Mouse (Mus musculus) c-Kit-positive CD71-positive TER-119-positive erythroid progenitor cells, embryonic 14.5 days (primary cell): Measurements from ENCODE around the gene Gm20716.

Experiments used
- DNase-seq: peaks from one replicate; pipeline ENCODE4 v3.0.0-alpha.2; 2013; ENCODE audit warnings: low spot score

Gene Gm20716

DNA sequence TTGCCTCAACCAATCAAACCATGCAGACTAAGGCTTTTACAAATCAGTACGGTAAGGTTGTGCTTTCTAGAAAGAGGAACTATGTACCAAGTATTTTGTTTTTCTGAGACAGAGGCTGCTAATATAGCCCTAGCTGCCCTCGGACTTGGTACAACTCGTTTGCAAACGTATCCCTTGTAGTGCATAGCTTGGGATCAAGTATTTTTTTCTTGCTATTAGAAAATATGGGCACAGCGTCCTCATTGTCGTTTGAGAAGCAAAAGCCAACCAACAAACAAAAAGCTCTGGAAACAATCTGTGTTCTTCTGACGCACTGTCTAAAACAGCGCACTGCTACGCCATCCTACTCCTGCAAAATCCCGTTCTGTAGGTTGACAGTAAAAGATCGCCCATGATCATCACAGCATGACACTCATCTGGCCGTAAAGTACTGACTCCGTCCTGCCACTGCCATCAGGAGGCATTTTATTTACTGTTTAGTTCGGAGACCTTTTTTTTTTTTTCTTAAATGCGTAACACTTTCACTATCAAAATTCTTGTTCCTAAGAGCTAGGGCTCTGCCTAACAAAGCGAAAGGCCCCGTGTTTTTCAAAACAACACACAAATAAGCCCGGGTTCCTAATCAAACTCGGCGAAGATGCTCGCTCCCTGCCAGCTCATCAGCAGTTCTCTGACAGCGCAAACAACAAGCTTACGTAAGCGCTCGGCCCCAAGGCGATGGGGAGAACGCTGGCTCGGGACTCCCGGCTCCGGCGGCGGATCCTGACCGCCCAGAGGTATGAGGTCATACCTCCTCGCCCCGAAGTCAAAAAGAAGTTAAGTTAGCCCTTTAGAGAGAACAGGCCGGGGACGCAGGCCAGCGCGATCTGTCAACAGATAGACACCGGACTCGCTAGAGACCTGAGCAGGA is 793 bp downstream of the Gm20716 start:
- peak; percentile 44 for DNase-seq

DNA sequence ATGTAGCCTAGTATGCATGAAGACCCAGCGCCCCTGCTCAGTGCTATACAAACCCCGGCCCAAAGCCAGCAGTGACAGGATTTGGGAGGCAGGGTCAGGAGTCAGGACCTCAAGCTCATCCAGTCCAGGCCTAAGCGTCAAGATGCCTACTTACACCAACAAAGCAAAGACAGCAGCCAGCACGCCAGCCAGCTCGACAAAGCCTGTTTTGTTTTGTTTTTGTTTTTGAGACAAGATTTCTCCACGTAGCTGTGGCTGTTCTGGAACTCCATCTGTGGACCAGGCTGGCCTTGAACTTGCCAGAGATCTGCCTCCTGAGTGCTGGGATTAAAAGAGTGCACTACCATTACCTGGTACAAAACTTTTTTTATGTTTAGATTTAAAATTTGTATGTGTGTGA is 6.8 kb downstream of the Gm20716 start:
- no peak for DNase-seq

DNA sequence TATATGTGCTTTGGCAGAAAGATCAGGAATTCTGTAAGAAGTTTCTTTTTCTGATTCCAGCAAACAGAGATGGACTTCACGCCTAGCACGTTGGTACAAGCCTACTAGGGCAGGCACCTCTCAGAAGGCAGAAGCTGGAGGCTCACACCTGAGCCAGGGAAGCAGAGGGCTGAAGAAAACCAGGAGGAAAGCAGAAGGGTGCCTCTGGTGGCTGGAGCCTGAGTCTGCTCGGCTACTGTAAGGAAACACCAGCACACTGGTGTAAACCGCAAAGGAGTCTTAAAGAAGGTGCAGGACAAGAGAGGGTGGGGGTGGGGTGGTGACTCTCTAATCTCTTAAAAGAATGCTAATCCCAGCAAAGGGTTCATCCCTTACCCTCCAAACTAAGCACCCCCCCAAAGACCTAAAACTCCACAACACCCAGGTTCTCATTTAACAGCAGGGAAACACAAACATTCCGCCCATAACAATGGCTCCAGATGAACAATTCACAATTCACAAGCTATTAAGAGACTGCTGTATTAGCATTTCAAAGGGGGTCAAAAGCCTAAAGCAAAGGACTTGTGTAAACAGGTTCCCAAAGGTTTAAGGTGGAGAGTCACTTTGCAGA is 16.3 kb downstream of the Gm20716 start:
- no peak for DNase-seq

DNA sequence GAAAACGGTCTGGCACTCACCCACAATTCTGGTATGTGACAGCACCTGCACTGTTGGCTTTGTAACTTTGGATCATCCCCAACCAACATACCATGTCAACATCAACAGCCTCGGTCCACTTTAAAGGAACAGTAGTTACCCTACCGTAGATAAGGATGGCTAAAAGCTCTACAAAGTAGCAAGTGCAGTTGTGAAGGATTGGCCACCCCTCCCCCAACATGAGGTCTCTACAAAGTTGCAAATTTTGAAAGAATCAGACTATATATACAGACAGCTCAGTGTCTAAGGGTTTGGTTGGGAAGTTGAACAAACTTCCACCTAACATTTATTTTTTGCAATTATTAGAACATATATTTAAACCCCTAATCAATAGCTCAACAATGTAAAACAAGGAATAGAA is 22.3 kb downstream of the Gm20716 start:
- DNase-seq = no peak

DNA sequence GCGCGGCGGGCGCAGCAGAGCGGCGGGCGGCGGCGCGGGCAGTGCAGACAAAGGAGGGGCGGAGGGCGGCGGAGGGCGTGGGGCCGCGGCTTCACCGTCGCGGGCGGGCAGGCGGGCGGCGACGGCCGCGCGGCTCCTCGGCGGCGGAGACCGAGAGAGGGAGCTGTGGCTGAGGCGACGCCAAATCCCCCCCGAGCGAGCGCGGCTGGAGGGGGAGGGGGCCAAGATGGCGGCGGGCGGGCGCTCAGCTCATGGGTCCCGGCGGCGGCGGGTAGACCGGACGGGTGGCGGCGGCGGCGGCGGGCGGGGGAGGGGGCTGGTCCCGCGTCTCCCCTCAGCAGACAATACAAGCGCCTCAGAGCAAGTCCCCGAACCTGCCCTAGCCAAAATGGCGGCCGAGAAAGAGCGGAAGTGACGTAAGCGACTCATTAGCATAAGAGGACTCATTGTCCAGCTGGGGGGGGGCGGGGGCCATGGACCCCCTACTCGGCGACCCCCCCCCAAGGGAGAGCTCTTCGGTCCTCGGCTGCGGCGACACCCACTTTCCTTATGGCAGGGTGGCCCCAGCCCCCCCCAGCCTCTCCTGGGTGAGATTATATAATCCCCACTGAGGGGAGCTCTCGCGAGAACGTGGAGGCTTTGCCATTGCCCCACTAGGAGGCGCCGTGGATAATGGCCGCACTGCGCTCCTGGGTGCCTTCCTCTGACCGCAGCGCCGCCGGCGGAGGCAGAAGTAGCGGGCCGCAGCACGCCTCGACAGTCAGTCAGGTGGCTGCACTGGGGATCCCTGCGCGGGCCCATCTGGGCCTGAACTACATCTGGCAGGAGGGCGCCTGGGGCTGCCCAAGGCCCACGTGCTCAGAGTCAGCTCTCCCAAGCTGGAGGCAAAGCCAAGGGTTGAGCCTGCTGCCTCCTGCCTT is 23.2 kb downstream of the Gm20716 start, which contains the start of gene Adnp:
Gene Adnp, minus strand, starts transcription at position 388 of the 920 bp plus-strand sequence.
- peak; percentile 93 for DNase-seq

DNA sequence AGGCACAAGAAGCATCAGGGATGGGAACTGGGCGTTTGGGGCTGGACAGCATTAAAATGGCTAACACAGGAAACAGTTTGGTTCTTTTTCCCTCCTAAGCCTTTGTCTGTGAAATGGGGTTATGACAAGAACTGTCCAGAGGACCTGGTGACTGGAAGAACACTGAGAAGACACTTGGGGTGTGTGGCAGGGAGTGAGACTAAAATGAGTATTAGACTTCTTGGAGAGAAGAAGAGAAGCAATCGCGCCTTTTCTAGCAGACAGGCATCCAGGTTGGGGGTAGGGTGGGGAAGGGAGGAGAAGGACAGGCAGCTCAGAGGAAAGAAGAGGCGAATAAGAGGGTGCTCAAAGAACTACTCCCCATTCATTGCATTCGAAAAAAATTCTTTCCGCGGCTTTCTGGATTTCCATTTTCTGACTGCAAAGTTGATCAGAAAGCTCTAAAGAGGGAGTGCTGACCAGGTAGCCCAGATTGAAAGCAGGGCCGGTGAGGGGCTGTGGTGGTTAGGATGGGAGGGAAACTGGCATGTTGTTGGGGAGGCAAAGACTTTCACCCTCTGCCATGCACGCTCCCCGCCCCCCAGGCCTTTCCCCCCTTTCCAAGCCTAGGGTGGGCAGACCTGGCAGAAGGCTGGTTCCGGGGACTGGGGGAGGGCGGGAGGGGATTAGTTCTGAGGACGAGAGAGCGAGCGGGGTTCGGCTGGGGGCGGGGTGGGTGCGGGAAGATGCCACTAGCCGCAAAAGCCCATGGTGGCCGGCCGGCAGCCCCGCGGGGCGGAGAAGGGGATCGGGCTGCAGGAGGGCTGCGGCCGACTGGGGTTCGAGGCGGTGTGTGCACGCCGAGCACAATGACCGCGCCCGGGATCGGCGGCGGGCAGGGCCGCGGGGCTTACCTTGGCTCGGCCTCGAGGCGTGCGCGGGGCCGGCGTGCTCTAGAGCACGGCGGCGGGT is 24.2 kb downstream of the Gm20716 start:
- DNase-seq = no peak

DNA sequence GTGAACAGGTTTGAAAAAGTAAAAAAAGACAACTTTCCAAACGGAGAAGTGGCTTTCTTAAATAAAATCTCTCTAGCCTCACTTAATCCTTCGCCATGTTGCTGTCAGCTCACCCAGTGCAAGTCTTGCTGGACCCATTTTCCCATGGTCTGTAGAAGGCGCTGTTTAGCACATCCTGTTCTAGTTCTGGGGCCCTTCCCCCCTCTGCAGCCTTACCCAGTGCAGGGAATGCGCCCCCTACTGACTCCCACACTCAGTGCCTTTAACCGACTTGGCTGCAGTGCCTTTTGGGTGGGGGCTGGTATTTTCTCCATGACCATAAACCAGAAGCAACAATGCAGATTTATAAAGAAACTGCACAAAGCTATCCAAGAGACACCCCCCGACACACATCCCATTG is 24.9 kb downstream of the Gm20716 start:
- peak; percentile 92 for DNase-seq

DNA sequence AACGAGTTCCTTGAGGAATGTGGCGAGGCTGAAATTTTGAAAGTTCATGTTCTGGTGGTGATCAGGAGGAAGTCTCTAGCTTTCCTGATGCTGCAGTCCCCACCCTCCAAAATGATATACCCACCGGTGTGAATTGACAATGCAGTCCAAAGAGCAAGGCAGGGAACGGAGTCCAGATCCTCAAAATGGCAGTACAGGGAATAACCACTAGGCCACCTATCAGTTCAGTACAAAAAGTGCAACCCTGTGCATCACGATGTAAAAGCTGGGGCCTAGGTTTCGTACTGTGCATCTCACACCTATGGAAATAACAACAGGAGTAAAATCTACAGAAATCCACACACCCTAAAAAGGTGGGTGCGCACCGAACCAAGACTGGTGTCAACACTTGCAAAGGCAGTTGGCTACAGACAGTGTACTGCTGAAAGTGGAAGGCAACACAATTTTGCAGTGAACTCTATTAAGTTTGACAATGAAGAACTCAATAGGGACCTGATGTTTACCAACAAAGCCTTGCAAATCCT is 25.6 kb downstream of the Gm20716 start:
- no peak for DNase-seq

DNA sequence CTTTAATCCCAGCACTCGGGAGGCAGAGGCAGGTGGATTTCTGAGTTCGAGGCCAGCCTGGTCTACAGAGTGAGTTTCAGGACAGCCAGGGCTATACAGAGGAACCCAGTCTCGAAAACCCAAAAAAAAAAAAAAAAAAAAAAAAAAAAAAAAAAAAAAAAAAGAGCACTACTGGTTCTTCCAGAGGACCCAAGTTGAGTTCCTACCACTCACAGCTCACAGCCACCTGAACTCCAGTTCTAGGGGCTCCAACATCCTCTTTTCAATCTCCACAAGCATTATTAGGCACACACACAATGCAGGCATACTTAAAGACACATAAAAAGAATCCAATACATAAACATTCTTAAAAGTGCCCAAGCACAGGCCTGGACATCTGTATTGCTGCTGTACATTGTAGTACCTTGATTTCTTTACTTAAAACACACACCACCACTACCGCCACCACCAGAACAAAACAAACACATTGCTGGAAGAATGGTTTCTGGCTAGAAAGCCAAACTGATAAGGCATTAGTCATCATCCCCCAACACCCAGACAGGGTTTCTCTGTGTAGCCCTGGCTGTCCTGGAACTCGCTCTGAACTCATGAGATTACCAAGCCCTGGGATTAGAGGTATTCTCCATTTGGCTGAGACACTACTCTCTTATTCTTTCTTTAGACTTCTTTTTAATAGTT is 30.0 kb downstream of the Gm20716 start:
- DNase-seq = peak; percentile 18

DNA sequence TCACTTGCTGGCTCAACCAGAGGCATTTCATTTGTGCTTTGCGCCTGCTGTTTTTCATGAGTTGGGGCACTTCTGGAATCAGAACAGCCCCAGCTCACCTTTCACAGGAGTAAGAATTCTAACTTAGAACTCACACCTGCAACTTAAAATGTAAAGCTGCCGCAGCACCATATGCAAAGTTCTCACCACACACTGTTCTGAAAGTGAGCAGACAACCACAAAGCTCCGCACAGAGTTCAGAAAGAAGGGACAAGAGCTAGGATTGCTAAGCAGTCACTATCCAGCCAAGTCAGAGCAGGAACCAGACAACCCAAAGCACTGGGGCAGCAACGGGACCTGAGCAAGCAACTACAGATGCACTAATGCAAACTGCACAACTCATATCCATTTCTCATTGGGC is 30.7 kb downstream of the Gm20716 start:
- no peak for DNase-seq

DNA sequence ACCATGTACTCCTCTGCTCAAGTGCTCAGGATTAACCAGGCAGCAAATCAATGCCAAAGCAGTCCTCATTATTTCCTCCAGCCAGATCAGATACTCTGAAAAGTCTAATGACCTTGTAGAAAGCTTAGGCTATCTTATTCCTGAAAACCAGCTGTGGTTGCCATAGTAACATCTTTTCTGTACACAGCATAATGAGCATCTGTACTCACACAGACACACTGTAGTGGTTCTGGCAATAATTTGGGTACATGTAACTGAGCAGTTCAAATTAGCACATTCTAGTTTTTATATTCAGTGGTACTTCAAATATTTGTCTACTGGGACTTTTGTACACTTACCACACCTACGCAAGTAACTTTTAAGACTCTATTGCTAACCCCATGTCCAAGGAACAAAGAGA is 31.7 kb downstream of the Gm20716 start:
- DNase-seq = no peak

DNA sequence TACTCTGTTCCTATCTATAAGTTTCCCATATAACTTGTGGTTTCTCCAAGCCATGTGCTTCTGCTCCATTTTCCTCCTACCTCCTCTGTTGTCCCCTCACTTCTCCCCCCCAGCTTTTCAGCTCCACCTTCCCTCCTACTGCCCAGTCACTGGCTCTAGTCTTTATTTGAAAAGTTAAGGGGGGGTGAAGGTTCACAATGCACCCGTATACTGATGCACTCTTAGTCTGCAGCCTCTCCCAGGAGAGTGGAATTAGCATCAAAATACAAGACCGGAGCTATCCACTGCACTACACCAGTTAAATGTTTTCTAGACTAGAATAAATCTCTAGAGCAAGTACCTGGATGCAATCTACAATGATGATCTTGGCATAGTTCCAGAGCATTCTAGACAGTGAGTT is 34.4 kb downstream of the Gm20716 start:
- DNase-seq = no peak

DNA sequence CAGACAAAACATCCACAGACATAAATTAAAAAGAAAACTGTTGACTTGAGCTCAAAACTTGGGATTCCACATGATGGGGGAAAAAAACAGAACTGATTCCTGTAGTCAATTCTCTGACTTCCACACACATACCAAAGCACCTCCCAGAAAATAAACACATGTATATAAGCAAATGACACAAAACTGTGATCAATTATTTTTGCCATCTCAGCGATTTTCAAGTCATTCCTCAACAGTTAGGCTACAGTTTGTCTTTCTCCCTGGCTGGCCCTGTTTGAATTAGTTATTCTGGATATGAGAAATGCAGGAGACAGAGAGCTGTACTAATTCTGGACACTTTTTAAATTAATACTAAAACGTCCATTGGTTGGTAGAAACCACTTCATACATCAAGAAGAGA is 36.5 kb downstream of the Gm20716 start:
- no peak for DNase-seq

DNA sequence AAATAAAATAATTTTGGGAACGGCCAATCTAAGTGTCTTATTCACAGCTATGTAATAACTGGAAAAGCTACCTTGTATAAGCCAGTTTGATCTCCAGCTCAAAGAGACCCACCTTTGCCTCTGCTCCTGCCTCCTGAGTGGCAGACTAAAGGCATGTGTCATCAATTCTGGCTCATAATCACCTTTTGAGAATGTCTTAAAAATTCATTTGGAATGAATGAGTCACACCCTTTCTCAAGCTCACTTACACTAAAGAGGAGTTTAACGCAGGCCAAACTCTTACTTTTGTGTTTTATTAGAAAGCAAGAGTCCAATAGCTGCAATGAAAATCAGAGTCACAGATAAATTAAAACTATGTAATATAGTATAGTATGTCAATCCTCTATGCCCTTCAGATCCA is 38.3 kb downstream of the Gm20716 start:
- no peak for DNase-seq

DNA sequence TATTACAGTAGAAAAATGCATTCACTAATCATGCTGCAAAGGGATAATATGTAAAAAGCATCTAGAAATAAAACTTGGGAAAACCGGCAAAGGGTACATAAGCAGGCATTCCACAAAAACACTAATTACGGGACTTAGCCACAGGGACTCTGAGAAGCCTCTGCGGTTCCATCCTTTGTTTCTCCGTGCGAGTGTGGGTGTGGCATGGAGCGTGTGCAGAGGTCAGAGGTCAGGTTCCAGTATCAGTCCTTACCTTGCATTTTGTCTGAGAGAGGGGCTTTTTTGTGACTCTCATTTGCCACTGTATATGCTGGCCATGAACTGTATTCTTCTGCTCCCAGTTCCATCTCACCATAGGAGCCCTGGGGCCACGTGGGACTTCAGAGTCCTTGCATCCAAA is 54.2 kb downstream of the Gm20716 start:
- no peak for DNase-seq

DNA sequence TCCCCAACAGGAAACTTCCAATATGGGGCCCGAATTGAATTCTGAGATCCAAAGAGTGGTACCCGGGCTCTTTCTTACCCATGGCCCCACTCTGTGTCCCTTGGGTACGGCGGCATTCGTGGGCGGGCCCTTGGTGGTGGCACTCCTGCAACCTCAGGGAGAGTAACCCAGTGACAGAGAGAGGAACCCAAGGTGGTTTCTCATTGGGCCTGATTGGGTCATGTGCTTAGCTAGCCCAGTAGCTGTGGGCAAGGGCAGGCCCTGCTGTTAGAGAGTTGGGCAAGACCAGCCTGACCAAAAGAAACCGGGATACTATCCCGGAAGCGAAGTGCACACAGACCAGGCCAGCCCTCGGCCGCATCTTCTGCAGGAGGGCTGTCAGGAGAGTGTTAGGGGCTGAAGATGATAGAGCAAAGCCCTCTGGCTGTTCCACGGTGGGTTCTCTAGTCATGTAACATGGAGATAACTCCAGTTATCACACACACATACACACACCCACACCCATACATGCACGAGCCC is 59.9 kb downstream of the Gm20716 start:
- DNase-seq = peak; percentile 76

DNA sequence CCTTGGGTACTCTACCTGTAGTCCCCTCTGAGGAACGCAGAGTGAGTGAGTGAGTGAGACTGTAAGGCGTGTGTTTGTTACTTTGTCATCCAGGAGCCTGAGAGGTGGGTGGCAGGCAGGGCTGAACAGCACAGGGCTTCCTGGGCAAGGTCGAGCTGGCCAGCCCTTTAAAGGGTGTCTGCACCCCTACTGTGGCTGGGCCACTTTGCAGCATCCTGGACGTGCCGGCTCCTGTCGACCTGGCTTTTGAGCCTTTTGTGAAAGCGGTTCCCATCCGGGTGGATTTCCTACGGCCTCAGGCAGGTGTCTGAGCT is 60.4 kb downstream of the Gm20716 start:
- DNase-seq = no peak

DNA sequence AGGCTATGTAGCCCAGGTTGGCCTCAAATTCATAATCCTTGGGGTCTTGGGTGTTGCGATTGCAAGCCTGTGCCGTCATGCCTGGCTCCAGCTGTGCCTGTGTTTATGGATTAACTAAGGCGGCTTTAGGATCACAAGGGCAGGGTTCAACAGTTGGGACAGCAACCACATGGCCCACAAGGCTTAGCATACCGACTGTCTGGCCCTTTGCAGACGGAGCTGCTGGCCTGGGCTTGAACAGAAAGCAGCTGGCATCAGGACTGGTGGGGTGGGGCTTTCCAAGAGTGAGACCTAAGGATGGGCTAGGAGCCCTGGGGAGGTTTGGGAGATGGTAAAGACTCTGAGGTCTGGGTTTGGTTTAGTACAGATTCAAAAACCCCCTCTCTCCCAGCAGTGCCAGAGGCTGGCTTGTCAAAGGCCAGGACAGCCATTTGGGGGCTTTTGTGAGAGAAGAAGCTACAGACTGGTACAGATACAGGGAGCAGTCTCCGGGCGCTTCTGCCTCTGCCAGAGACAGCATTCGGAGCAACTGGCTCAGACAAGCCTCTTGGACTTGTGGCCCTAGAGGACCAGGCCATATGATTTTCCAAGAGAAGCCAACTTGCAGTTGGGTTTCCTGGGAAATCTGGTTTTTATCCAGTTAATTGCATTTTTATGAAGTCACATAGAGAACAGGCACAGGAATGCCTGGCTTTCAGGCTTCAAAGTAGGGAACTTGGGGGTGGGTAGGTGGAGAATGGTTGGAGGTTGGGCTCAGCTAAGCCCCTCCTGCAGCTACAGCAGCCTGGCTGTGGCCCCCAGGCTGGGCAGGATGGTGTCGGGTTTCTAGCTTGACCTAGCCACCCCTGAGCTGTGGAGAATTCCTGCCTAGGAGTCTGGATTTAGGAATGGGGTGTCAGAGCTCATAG is 61.0 kb downstream of the Gm20716 start:
- DNase-seq = no peak

DNA sequence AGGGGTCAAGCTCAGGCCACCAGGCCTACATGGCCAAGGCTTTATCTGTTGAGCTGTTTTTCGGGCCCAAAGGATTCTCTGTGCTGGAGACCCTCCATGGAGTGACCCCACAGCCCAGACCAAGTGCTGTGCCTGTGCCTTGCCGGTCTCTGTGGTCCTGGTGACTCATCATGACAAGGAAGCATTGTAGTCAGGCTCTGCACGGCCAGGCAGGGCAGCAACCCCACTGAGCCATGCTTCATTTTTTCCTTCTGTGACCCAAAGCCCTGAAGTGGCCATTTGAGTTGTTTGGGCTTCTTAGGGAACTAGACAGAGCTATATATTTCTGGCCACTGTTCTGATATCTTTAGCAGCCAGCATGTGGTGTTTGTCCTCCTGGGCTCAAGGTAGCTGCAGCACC is 62.4 kb downstream of the Gm20716 start:
- no peak for DNase-seq
